Mouse (Mus musculus) embryo, embryonic 10 days (tissue): ENCODE data around the gene Olfr1302.

Source experiments
- DNase-seq: peaks from one replicate; pipeline ENCODE4 v3.0.0-alpha.2; 2015; ENCODE audit warnings: low spot score

Gene Olfr1302

DNA sequence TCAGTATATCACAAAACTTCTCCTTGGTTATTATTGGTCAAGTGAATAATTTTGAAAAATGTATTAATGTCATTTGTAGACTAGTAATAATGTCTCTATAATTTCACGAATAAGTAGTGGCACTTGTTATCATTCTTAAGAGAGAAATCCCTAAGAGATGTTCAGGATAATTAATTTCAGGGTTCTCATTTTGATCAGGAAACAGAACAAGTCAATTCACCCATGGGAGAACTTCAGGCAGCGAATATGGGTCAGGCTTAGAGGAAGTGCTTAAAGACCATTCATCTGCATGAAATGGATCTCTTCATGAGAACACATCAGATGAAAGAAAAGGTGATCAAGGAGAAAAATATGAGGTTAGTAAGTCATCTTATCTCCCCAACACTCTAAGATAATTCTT is at the start of gene Olfr1302:
TSS of gene Olfr1302 (plus strand) at position 301 of the 400 bp plus-strand sequence.
- no peak for DNase-seq

DNA sequence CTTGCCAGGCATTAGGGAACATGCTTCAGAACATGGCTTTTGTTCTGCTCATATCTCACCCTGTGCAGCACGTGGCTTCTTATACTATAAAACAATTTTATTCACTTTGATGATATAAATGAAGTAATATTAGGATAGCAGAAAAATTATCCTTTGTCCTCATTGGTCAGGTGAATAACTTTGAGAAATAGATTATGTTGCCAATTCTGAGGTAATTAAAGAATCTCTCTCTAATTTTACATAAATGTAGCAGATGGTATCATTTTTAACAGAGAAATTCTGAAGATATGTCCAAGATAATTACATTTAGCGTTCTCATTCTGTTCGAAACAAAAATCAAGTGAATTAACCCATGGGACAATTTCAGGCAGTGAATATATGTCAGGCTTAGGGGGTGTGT is 26.5 kb upstream of the Olfr1302 start, which contains the start of gene Olfr1301:
TSS of gene Olfr1301 (plus strand) at position 301 of the 400 bp plus-strand sequence.
- DNase-seq, result no peak

DNA sequence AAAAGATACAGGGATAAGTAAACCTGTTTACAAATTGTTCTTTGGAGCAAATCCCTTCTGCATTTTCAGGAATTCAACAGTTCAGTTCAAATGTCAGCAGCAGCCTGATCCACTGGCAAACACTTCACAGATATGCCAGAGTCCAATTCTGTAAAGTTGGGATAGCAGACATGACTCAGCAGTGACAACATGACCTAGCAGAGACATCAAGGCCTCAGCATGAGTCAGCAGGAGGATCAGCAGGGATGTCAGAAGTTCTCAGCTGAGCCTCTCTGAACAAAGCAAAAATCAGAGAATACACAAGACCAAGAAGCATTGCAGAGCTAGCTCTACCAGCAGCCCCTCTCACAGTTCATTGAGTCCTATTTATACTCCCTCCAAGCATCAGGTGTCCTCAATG is 35.7 kb downstream of the Olfr1302 start:
- DNase-seq, result no peak

DNA sequence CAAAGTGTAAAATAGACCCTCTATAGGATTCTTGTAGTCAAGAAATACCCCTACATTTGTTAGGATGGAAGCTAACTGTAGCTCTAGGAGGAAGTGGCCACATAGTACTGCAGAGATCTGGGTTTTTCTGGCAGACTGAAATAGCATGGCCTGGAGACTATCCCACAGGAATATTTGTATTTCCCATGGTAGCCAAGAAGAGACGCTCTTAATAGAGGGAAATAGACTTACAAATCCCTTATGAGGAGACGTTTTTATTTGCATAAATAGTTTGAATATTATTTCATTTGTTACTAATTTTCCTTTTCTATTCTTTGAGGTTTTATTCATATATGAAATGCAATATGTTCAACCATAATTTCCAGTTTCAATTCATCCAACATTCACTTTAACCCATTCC is 43.0 kb downstream of the Olfr1302 start, which contains the start of gene Olfr1303:
TSS of gene Olfr1303 (minus strand) at position 101 of the 400 bp plus-strand sequence.
- DNase-seq, result no peak
